Mouse (Mus musculus) lung, postnatal 0 days (tissue): ENCODE results near the gene Gm21972.

ENCODE experiments used
- CTCF ChIP-seq: IDR thresholded peaks from 2 replicates; pipeline ENCODE4 v1.5.1; 2016; ENCODE audit warnings: antibody characterized with exemption, mild to moderate bottlenecking
- EP300 ChIP-seq: IDR thresholded peaks from 2 replicates; pipeline ENCODE4 v1.6.1; 2016; ENCODE audit warnings: antibody characterized with exemption, mild to moderate bottlenecking, control low read depth

DNA sequence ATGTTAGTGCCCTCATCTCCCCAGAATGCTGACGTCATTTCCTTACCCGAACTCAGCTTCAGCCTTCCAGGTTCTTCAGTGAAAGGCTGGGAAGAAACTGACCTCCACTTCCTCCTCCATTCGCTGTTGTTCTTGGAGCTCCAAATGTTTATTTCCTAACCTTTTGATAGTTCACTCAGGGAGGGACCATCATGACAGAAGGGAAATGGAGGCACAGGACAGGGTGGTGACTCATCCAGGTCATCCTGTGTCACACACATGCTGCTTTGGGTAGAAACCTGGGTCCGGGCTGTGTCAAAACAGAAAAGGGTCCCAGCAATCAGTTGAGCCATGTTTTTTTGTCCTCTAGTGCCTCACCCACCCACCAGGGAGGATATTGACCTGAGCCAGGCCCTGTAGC, 9.7 kb downstream of the Gm21972 start:
- no peak for TF ChIP-seq CTCF
- TF ChIP-seq EP300: no peak
